Mouse (Mus musculus) C2C12 (cell line): ENCODE results near the gene Frmd4a. TPM values are rescaled to one million over a fixed set of nuclear protein-coding genes. Genes with fewer than 3 reads are reported as not detected.

Experiments used
- H3K27me3 ChIP-seq: one replicate; pipeline ENCODE4 v1.6.1; 2011; ENCODE audit not compliant: control insufficient read depth, insufficient read depth, insufficient read length
- H3K36me3 ChIP-seq: one replicate; pipeline ENCODE4 v1.6.1; 2011; ENCODE audit not compliant: control insufficient read depth, insufficient read depth
- H3K4me3 ChIP-seq: one replicate; pipeline ENCODE4 v1.5.1; 2011; ENCODE audit warnings: mild to moderate bottlenecking, control low read depth; ENCODE audit not compliant: poor library complexity, insufficient read depth, severe bottlenecking
- H3K79me2 ChIP-seq: one replicate; pipeline ENCODE4 v1.6.1; 2011; ENCODE audit not compliant: control insufficient read depth, insufficient read depth
- H3K79me3 ChIP-seq: one replicate; pipeline ENCODE4 v1.6.1; 2011; ENCODE audit warnings: low read depth, control low read depth
- H3ac ChIP-seq: one replicate; pipeline ENCODE3; 2011; ENCODE audit warnings: low read depth; ENCODE audit not compliant: control insufficient read depth, insufficient read length
- CEBPB ChIP-seq: IDR thresholded peaks from one replicate; pipeline ENCODE4 v1.6.1; 2011; ENCODE audit warnings: low read depth, mild to moderate bottlenecking, control low read depth, moderate library complexity
- CTCF ChIP-seq: IDR thresholded peaks from one replicate; pipeline ENCODE4 v1.5.1; 2011; ENCODE audit not compliant: control insufficient read depth, insufficient read depth, insufficient read length
- FOSL1 ChIP-seq: IDR thresholded peaks from one replicate; pipeline ENCODE4 v1.8.0; 2011; ENCODE audit warnings: mild to moderate bottlenecking, low read length; ENCODE audit not compliant: poor library complexity, insufficient read depth, severe bottlenecking
- MAX ChIP-seq: IDR thresholded peaks from one replicate; pipeline ENCODE4 v1.6.1; 2011; ENCODE audit warnings: mild to moderate bottlenecking, control low read depth
- MYOD1 ChIP-seq: IDR thresholded peaks from one replicate; pipeline ENCODE4 v1.6.1; 2011; ENCODE audit warnings: low read depth; ENCODE audit not compliant: control insufficient read depth, insufficient read length
- MYOG ChIP-seq: IDR thresholded peaks from one replicate; pipeline ENCODE4 v1.6.1; 2011; ENCODE audit not compliant: control insufficient read depth, insufficient read length; ENCODE audit errors: extremely low read depth
- USF1 ChIP-seq: IDR thresholded peaks from one replicate; pipeline ENCODE4 v1.6.1; 2011; ENCODE audit warnings: low read depth, mild to moderate bottlenecking, control low read depth, moderate library complexity
- polyA plus RNA-seq: library from polyadenylated mRNA; unstranded; fragments of >200 nt; fragmentation: generic; extraction: Trizol; gene quantifications from one replicate; pipeline ENCODE4 v1.2.1, GENCODE M21; 2012; ENCODE audit warnings: missing spikeins

Frmd4a gene
- polyA plus RNA-seq, 1 experiment: 32.7 TPM

DNA sequence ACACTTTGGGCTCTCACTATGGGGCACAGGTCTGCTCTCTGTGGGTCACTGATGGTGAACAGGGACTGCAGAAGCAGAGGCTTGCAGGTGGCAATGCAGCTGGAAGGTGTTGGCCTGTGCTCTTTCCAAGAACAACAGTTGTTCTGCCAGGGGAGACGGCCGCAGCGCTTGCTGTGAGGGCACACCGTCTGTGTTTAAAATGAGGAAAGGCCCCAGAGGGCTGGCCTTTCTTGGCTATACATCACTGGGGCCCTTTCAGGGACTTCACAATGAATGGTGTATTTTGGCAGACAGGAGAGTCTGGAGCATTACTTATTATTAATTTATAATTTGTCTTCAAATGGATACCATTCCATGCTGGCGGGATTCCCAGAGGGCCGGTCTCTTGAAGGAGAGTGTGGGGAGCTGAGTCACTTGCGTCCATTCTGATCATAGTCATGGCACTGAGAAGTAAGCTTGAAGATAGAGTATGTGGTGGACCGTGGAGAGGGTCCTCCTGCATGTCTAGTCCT is 268.9 kb downstream of the Frmd4a start:
- Histone ChIP-seq H3K79me3 (no peaks in the 10 kb centered on the region), H3K4me3 (peak overlapping the region; percentile 8), H3K36me3 (no peaks in the 10 kb centered on the region), H3K79me2 (no peaks in the 10 kb centered on the region), H3ac (no peak overlapping the region), H3K27me3 (no peaks in the 10 kb centered on the region)
- TF ChIP-seq USF1 (no peak), FOSL1 (no peak), MYOG (no peak), MYOD1 (no peak), CEBPB (no peak), CTCF (no peak)

DNA sequence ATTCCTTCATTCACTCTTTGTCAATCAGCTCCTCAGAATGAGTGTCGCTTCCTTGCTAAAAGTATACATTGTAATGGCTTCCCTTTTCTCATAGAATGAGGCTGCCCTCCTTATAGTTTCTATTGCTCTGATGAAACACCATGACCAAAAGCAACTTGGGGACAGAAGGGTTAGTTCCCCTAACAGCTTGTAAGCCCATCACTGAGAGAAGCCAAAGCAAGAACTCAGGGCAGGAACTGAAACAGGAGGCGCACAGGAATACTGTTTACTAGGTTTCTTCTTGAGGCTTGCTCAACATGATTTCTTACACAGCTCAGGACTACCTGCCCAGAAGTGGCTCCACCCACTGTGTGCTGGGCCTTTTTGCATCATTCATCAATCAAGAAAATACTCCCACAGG is 273.0 kb downstream of the Frmd4a start:
- no peaks in the 10 kb centered on the region for H3K27me3 ChIP-seq
- TF ChIP-seq MYOG: no peak
- no peak for TF ChIP-seq USF1
- no peak for TF ChIP-seq MYOD1
- no peak for TF ChIP-seq CTCF
- TF ChIP-seq CEBPB: no peak
- TF ChIP-seq FOSL1: no peak
- no peak for TF ChIP-seq MAX
- H3ac ChIP-seq: no peak overlapping the region
- no peaks in the 10 kb centered on the region for H3K79me2 ChIP-seq
- no peak overlapping the region for H3K4me3 ChIP-seq
- no peaks in the 10 kb centered on the region for H3K36me3 ChIP-seq
- H3K79me3 ChIP-seq: no peaks in the 10 kb centered on the region

- Histone ChIP-seq H3K36me3 (no peaks in the 10 kb centered on the region), H3K4me3 (no peak overlapping the region), H3K27me3 (no peaks in the 10 kb centered on the region), H3ac (no peak overlapping the region), H3K79me3 (no peaks in the 10 kb centered on the region), H3K79me2 (no peaks in the 10 kb centered on the region)
- no peak for TF ChIP-seq CEBPB
- TF ChIP-seq USF1: peak; percentile 50
- no peak for TF ChIP-seq MYOD1
- TF ChIP-seq MAX: no peak
- TF ChIP-seq MYOG: no peak
- no peak for TF ChIP-seq FOSL1
- TF ChIP-seq CTCF: no peak
Measured at GRCm38 (mm10) chr2:4291100-4291499, 273.6 kb downstream of the Frmd4a start.

- H3ac ChIP-seq: no peak overlapping the region
- H3K36me3 ChIP-seq: no peaks in the 10 kb centered on the region
- H3K79me2 ChIP-seq: no peaks in the 10 kb centered on the region
- no peaks in the 10 kb centered on the region for H3K27me3 ChIP-seq
- TF ChIP-seq USF1: no peak
- TF ChIP-seq FOSL1: no peak
- no peak for TF ChIP-seq MAX
- TF ChIP-seq CTCF: no peak
- TF ChIP-seq CEBPB: no peak
- TF ChIP-seq MYOG: no peak
- TF ChIP-seq MYOD1: no peak
- no peak overlapping the region for H3K4me3 ChIP-seq
- no peaks in the 10 kb centered on the region for H3K79me3 ChIP-seq
Measured at GRCm38 (mm10) chr2:4291671-4292070, 274.2 kb downstream of the Frmd4a start.

GRCm38 (mm10) chr2:4293726-4294125 is 276.2 kb downstream of the Frmd4a start:
- TF ChIP-seq MYOD1 (no peak), CEBPB (no peak), MAX (no peak), FOSL1 (no peak), CTCF (no peak)
- Histone ChIP-seq H3K79me2 (no peaks in the 10 kb centered on the region), H3K36me3 (no peaks in the 10 kb centered on the region), H3K4me3 (no peak overlapping the region), H3K27me3 (no peaks in the 10 kb centered on the region), H3K79me3 (no peaks in the 10 kb centered on the region), H3ac (no peak overlapping the region)

- H3K4me3 ChIP-seq: no peak overlapping the region
Measured at GRCm38 (mm10) chr2:4295641-4296040, 278.1 kb downstream of the Frmd4a start.

More at GRCm38 (mm10) chr2:4295641-4296040, 278.1 kb downstream of the Frmd4a start:
- Histone ChIP-seq H3K79me2 (peaks cover 4% of the 10 kb centered on the region), H3K36me3 (no peaks in the 10 kb centered on the region), H3K79me3 (no peaks in the 10 kb centered on the region), H3K27me3 (no peaks in the 10 kb centered on the region), H3ac (no peak overlapping the region)
- TF ChIP-seq CTCF: no peak
- no peak for TF ChIP-seq MYOD1
- no peak for TF ChIP-seq FOSL1
- no peak for TF ChIP-seq USF1
- TF ChIP-seq MAX: no peak
- TF ChIP-seq MYOG: no peak
- no peak for TF ChIP-seq CEBPB
